Mouse (Mus musculus) MEL (cell line): ENCODE measurements around the gene Fam76a. TPM values are rescaled to one million over a fixed set of nuclear protein-coding genes. Genes with fewer than 3 reads are reported as not detected.

Experiments
- DNase-seq: peaks from one replicate; pipeline ENCODE4 v3.0.0; 2011; ENCODE audit warnings: low read depth, low spot score
- H3K27ac ChIP-seq: 2 replicates; pipeline ENCODE4 v1.5.1; 2012; ENCODE audit warnings: low read depth, mild to moderate bottlenecking, control low read depth, low read length, moderate library complexity; ENCODE audit not compliant: control insufficient read depth
- H3K27me3 ChIP-seq, 2 experiments: fragments of 150-350 bp in 1 of 2; sonication (generic) in 1 of 2; 2 replicates each; pipeline ENCODE4 v1.6.1; 2012; ENCODE audit warnings: low read length in 2 of 2, mild to moderate bottlenecking in 2 of 2, improper control_type of control experiment in 1 of 2, moderate library complexity in 1 of 2; ENCODE audit not compliant: insufficient read depth in 2 of 2, control insufficient read depth in 1 of 2
- H3K36me3 ChIP-seq, 2 experiments: 2 replicates each; pipeline ENCODE4 v1.6.1; 2012 to 2014; ENCODE audit warnings: low read length in 2 of 2, improper control_type of control experiment in 1 of 2, inconsistent platforms in 1 of 2, mild to moderate bottlenecking in 1 of 2; ENCODE audit not compliant: insufficient read depth in 2 of 2, control insufficient read depth in 1 of 2
- H3K4me1 ChIP-seq, 2 experiments: fragments of 150-350 bp in 1 of 2; sonication (generic) in 1 of 2; 2 replicates each; pipeline ENCODE4 v1.6.1; 2012; ENCODE audit warnings: low read length in 2 of 2, improper control_type of control experiment in 1 of 2, mild to moderate bottlenecking in 1 of 2; ENCODE audit not compliant: insufficient read depth in 2 of 2, control insufficient read depth in 1 of 2
- H3K4me3 ChIP-seq, 2 experiments: fragments of 150-350 bp in 1 of 2; sonication (generic) in 1 of 2; 2 replicates each; pipeline ENCODE4 v1.5.1; 2012; ENCODE audit warnings: low read depth in 2 of 2, low read length in 2 of 2, mild to moderate bottlenecking in 2 of 2, moderate library complexity in 2 of 2, control low read depth in 1 of 2, improper control_type of control experiment in 1 of 2; ENCODE audit not compliant: control insufficient read depth in 1 of 2, insufficient read depth in 1 of 2
- H3K79me2 ChIP-seq: 2 replicates; pipeline ENCODE4 v1.6.1; 2012; ENCODE audit warnings: mild to moderate bottlenecking, low read length, moderate library complexity; ENCODE audit not compliant: control insufficient read depth, poor library complexity, insufficient read depth
- H3K9ac ChIP-seq: 2 replicates; pipeline ENCODE4 v1.6.1; 2012; ENCODE audit warnings: low read depth, mild to moderate bottlenecking, control low read depth, low read length, moderate library complexity; ENCODE audit not compliant: control insufficient read depth, poor library complexity, severe bottlenecking
- H3K9me3 ChIP-seq: fragments of 150-350 bp; sonication (generic); replicated peaks from 2 replicates; pipeline ENCODE4 v1.6.1; 2012; ENCODE audit warnings: mild to moderate bottlenecking, low read length, improper control_type of control experiment, moderate library complexity; ENCODE audit not compliant: insufficient read depth
- BHLHE40 ChIP-seq: IDR thresholded peaks from 2 replicates; pipeline ENCODE4 v1.6.1; 2012; ENCODE audit warnings: low read depth, mild to moderate bottlenecking, inconsistent platforms, low read length, improper control_type of control experiment, borderline replicate concordance
- CTCF ChIP-seq, 3 experiments: IDR thresholded peaks in 2 of 3; conservative IDR thresholded peaks in 1 of 3; 2 replicates each; pipeline ENCODE4 v1.5.1; 2011 to 2012; ENCODE audit warnings: low read length in 3 of 3, low read depth in 2 of 3, mild to moderate bottlenecking in 2 of 3, improper control_type of control experiment in 1 of 3, inconsistent platforms in 1 of 3, mixed read lengths in 1 of 3, moderate library complexity in 1 of 3; ENCODE audit not compliant: control insufficient read depth in 1 of 3, insufficient read depth in 1 of 3, poor library complexity in 1 of 3, severe bottlenecking in 1 of 3
- ELF1 ChIP-seq: IDR thresholded peaks from 2 replicates; pipeline ENCODE4 v1.6.1; 2014; ENCODE audit warnings: low read depth, mild to moderate bottlenecking, inconsistent platforms, low read length, improper control_type of control experiment, moderate library complexity
- EP300 ChIP-seq, 2 experiments: IDR thresholded peaks; 2 replicates each; pipeline ENCODE4 v1.6.1; 2011; ENCODE audit warnings: improper control_type of control experiment in 2 of 2, low read length in 2 of 2, low read depth in 1 of 2, mild to moderate bottlenecking in 1 of 2
- ETS1 ChIP-seq: IDR thresholded peaks from 2 replicates; pipeline ENCODE4 v1.6.1; 2012; ENCODE audit warnings: low read depth, mild to moderate bottlenecking, inconsistent platforms, low read length, improper control_type of control experiment, moderate library complexity
- GATA1 ChIP-seq: IDR thresholded peaks from 2 replicates; pipeline ENCODE4 v1.6.1; 2011; ENCODE audit warnings: low read depth, low read length, improper control_type of control experiment
- HCFC1 ChIP-seq: IDR thresholded peaks from 2 replicates; pipeline ENCODE4 v1.6.1; 2012; ENCODE audit warnings: low read depth, mild to moderate bottlenecking, inconsistent platforms, low read length, improper control_type of control experiment, moderate library complexity
- KAT2A ChIP-seq: conservative IDR thresholded peaks from 2 replicates; pipeline ENCODE4 v1.6.1; 2012; ENCODE audit warnings: low read depth, low read length, improper control_type of control experiment, inconsistent platforms
- MAFK ChIP-seq: IDR thresholded peaks from 2 replicates; pipeline ENCODE4 v1.6.1; 2011; ENCODE audit warnings: low read depth, mild to moderate bottlenecking, low read length, improper control_type of control experiment, borderline replicate concordance
- MAZ ChIP-seq: IDR thresholded peaks from 2 replicates; pipeline ENCODE4 v1.6.1; 2012; ENCODE audit warnings: low read depth, mild to moderate bottlenecking, inconsistent platforms, low read length, improper control_type of control experiment
- MYB ChIP-seq: IDR thresholded peaks from 2 replicates; pipeline ENCODE4 v1.6.1; 2011; ENCODE audit warnings: mild to moderate bottlenecking, low read depth, low read length, improper control_type of control experiment
- NELFE ChIP-seq: IDR thresholded peaks from 2 replicates; pipeline ENCODE4 v1.6.1; 2011; ENCODE audit warnings: low read depth, low read length, improper control_type of control experiment
- NRF1 ChIP-seq: IDR thresholded peaks from 2 replicates; pipeline ENCODE4 v1.6.1; 2014; ENCODE audit warnings: low read depth, mild to moderate bottlenecking, inconsistent platforms, low read length, improper control_type of control experiment, moderate library complexity; ENCODE audit not compliant: poor library complexity, insufficient read depth, severe bottlenecking
- POLR2A ChIP-seq, 2 experiments: IDR thresholded peaks; 2 replicates each; pipeline ENCODE4 v1.6.1; 2011 to 2012; ENCODE audit warnings: low read length in 2 of 2, mild to moderate bottlenecking in 2 of 2, control low read depth in 1 of 2, improper control_type of control experiment in 1 of 2, low read depth in 1 of 2, moderate library complexity in 1 of 2; ENCODE audit not compliant: control insufficient read depth in 1 of 2, insufficient read depth in 1 of 2, poor library complexity in 1 of 2
- POLR2AphosphoS5 ChIP-seq: IDR thresholded peaks from 2 replicates; pipeline ENCODE4 v1.6.1; 2012; ENCODE audit warnings: low read depth, borderline replicate concordance, mild to moderate bottlenecking, inconsistent platforms, low read length, moderate library complexity, mixed read lengths
- RAD21 ChIP-seq: IDR thresholded peaks from 2 replicates; pipeline ENCODE4 v1.6.1; 2011; ENCODE audit warnings: mild to moderate bottlenecking, low read depth, low read length, improper control_type of control experiment
- SIN3A ChIP-seq: IDR thresholded peaks from 2 replicates; pipeline ENCODE4 v1.6.1; 2012; ENCODE audit warnings: low read length, improper control_type of control experiment, inconsistent platforms
- TAL1 ChIP-seq: IDR thresholded peaks from 2 replicates; pipeline ENCODE4 v1.6.1; 2012; ENCODE audit warnings: mild to moderate bottlenecking, inconsistent platforms, low read length, moderate library complexity, mixed read lengths
- TBP ChIP-seq: IDR thresholded peaks from 2 replicates; pipeline ENCODE4 v1.8.0; 2011; ENCODE audit warnings: low read depth, low read length, improper control_type of control experiment
- TCF12 ChIP-seq: IDR thresholded peaks from 2 replicates; pipeline ENCODE4 v1.6.1; 2014; ENCODE audit warnings: low read depth, mild to moderate bottlenecking, inconsistent platforms, low read length, improper control_type of control experiment, moderate library complexity
- USF1 ChIP-seq: IDR thresholded peaks from 2 replicates; pipeline ENCODE4 v1.6.1; 2014; ENCODE audit warnings: low read depth, mild to moderate bottlenecking, inconsistent platforms, low read length, improper control_type of control experiment, moderate library complexity
- USF2 ChIP-seq, 2 experiments: IDR thresholded peaks; 2 replicates each; pipeline ENCODE4 v1.6.1; 2011 to 2012; ENCODE audit warnings: improper control_type of control experiment in 2 of 2, low read length in 2 of 2, borderline replicate concordance in 1 of 2, inconsistent platforms in 1 of 2, low read depth in 1 of 2, mild to moderate bottlenecking in 1 of 2; ENCODE audit not compliant: insufficient read depth in 1 of 2
- ZC3H11A ChIP-seq: IDR thresholded peaks from 2 replicates; pipeline ENCODE4 v1.6.1; 2012; ENCODE audit warnings: low read depth, mild to moderate bottlenecking, inconsistent platforms, low read length, improper control_type of control experiment
- ZKSCAN1 ChIP-seq: IDR thresholded peaks from 2 replicates; pipeline ENCODE4 v1.6.1; 2012; ENCODE audit warnings: low read depth, mild to moderate bottlenecking, inconsistent platforms, low read length, improper control_type of control experiment, moderate library complexity
- polyA plus RNA-seq, 2 experiments: library from polyadenylated mRNA; stranded (reverse) in 1 of 2; unstranded in 1 of 2; fragments of >175 nt in 1 of 2; fragments of >200 nt in 1 of 2; gene quantifications; 2 replicates each; pipeline versions ENCODE4 v1.2.1 to v1.2.4; 2012; ENCODE audit warnings: low replicate concordance in 2 of 2, low read depth in 1 of 2; ENCODE audit not compliant: insufficient read length in 2 of 2, insufficient read depth in 1 of 2, missing spikeins in 1 of 2
- total RNA-seq: library from RNA; depleted of rRNA; stranded (reverse); fragments of 300-350 nt; gene quantifications from 2 replicates; pipeline ENCODE4 v1.2.3, GENCODE M21; 2012

The Fam76a gene
- total and polyA plus RNA-seq, 3 experiments: 8.4 to 15.4 TPM; not detected in 1

- TF ChIP-seq NRF1: no peak
- TF ChIP-seq TBP: no peak
- no peak for TF ChIP-seq USF2 (IDR thresholded peaks at IDR 0.05; ENCODE audit: borderline replicate concordance in 1 of 2, insufficient read depth in 1 of 2, low read depth in 1 of 2, low read length in 2 of 2)
- no peak for TF ChIP-seq ETS1
- no peak for TF ChIP-seq CTCF (IDR thresholded peaks at IDR 0.05 in 2 of 3, conservative IDR thresholded peaks at IDR 0.05 in 1 of 3; ENCODE audit: control insufficient read depth in 1 of 3, insufficient read depth in 1 of 3, low read depth in 2 of 3, low read length in 3 of 3, poor library complexity in 1 of 3, severe bottlenecking in 1 of 3)
- no peak for TF ChIP-seq MAFK
- H3K4me3 ChIP-seq: no peak overlapping the region
- H3K27me3 ChIP-seq: no peaks in the 10 kb centered on the region
- H3K9ac ChIP-seq: no peak overlapping the region
- DNase-seq: no peak
- no peaks in the 10 kb centered on the region for H3K9me3 ChIP-seq
- no peaks in the 10 kb centered on the region; a peak in 1 of 4 replicates for H3K36me3 ChIP-seq
- H3K4me1 ChIP-seq: no peaks in the 10 kb centered on the region
- H3K79me2 ChIP-seq: no peaks in the 10 kb centered on the region
- H3K27ac ChIP-seq: no peak overlapping the region
Measured at GRCm38 (mm10) chr4:132904071-132904470, 18.3 kb downstream of the Fam76a start.

- H3K9me3 ChIP-seq: no peaks in the 10 kb centered on the region
- peaks cover 0 to 5% of the 10 kb centered on the region in 2 experiments; a peak in 3 of 4 replicates for H3K4me1 ChIP-seq
- no peaks in the 10 kb centered on the region; a peak in 1 of 4 replicates for H3K36me3 ChIP-seq
- TF ChIP-seq EP300 (IDR thresholded peaks at IDR 0.05; ENCODE audit: low read depth in 1 of 2, low read length in 2 of 2): no peak
- no peak for DNase-seq
- H3K79me2 ChIP-seq: no peaks in the 10 kb centered on the region
- H3K4me3 ChIP-seq: no peak overlapping the region
- no peaks in the 10 kb centered on the region for H3K27me3 ChIP-seq
- no peak overlapping the region for H3K9ac ChIP-seq
- H3K27ac ChIP-seq: no peak overlapping the region
Measured at GRCm38 (mm10) chr4:132898197-132898596, 24.2 kb downstream of the Fam76a start.

- no peak for DNase-seq
- Histone ChIP-seq H3K79me2 (no peaks in the 10 kb centered on the region), H3K9ac (no peak overlapping the region)
- TF ChIP-seq ZKSCAN1 (no peak), NELFE (no peak), MAFK (no peak), POLR2AphosphoS5 (no peak), GATA1 (peak; percentile 26; the same call in 1 of the 2 replicates), ZC3H11A (no peak), SIN3A (no peak), HCFC1 (no peak), POLR2A (IDR thresholded peaks at IDR 0.05; ENCODE audit: control insufficient read depth in 1 of 2, insufficient read depth in 1 of 2, low read depth in 1 of 2, low read length in 2 of 2, poor library complexity in 1 of 2) (no peak), USF1 (no peak), CTCF (IDR thresholded peaks at IDR 0.05 in 2 of 3, conservative IDR thresholded peaks at IDR 0.05 in 1 of 3; ENCODE audit: control insufficient read depth in 1 of 3, insufficient read depth in 1 of 3, low read depth in 2 of 3, low read length in 3 of 3, poor library complexity in 1 of 3, severe bottlenecking in 1 of 3) (no peak), TCF12 (0 out of 2 replicates have a peak, but pooled peaks have one; percentile 7), BHLHE40 (no peak), ETS1 (no peak), TAL1 (0 out of 2 replicates have a peak, but pooled peaks have one; percentile 9), MAZ (no peak), EP300 (IDR thresholded peaks at IDR 0.05; ENCODE audit: low read depth in 1 of 2, low read length in 2 of 2) (0 out of 4 replicates have a peak, but pooled peaks of 1 of the 2 experiments have one; percentile 5), KAT2A (no peak), MYB (no peak), RAD21 (no peak), ELF1 (no peak)
Measured at GRCm38 (mm10) chr4:132894402-132894801, 28.0 kb downstream of the Fam76a start.

More at GRCm38 (mm10) chr4:132894402-132894801, 28.0 kb downstream of the Fam76a start:
- Histone ChIP-seq H3K9me3 (no peaks in the 10 kb centered on the region), H3K36me3 (no peaks in the 10 kb centered on the region; a peak in 1 of 4 replicates), H3K27ac (no peak overlapping the region), H3K4me1 (peaks cover 0 to 5% of the 10 kb centered on the region in 2 experiments; a peak in 3 of 4 replicates), H3K4me3 (no peak overlapping the region), H3K27me3 (no peaks in the 10 kb centered on the region; a peak in 1 of 4 replicates)
